Mouse (Mus musculus) MEL (cell line): ENCODE measurements around the gene Ddx41. TPM values are rescaled to one million over a fixed set of nuclear protein-coding genes. Genes with fewer than 3 reads are reported as not detected.

Source experiments
- DNase-seq: peaks from one replicate; pipeline ENCODE4 v3.0.0; 2011; ENCODE audit warnings: low read depth, low spot score
- H3K27ac ChIP-seq: 2 replicates; pipeline ENCODE4 v1.5.1; 2012; ENCODE audit warnings: low read depth, mild to moderate bottlenecking, control low read depth, low read length, moderate library complexity; ENCODE audit not compliant: control insufficient read depth
- H3K27me3 ChIP-seq, 2 experiments: fragments of 150-350 bp in 1 of 2; sonication (generic) in 1 of 2; 2 replicates each; pipeline ENCODE4 v1.6.1; 2012; ENCODE audit warnings: low read length in 2 of 2, mild to moderate bottlenecking in 2 of 2, improper control_type of control experiment in 1 of 2, moderate library complexity in 1 of 2; ENCODE audit not compliant: insufficient read depth in 2 of 2, control insufficient read depth in 1 of 2
- H3K36me3 ChIP-seq, 2 experiments: 2 replicates each; pipeline ENCODE4 v1.6.1; 2012 to 2014; ENCODE audit warnings: low read length in 2 of 2, improper control_type of control experiment in 1 of 2, inconsistent platforms in 1 of 2, mild to moderate bottlenecking in 1 of 2; ENCODE audit not compliant: insufficient read depth in 2 of 2, control insufficient read depth in 1 of 2
- H3K4me1 ChIP-seq, 2 experiments: fragments of 150-350 bp in 1 of 2; sonication (generic) in 1 of 2; 2 replicates each; pipeline ENCODE4 v1.6.1; 2012; ENCODE audit warnings: low read length in 2 of 2, improper control_type of control experiment in 1 of 2, mild to moderate bottlenecking in 1 of 2; ENCODE audit not compliant: insufficient read depth in 2 of 2, control insufficient read depth in 1 of 2
- H3K4me3 ChIP-seq, 2 experiments: fragments of 150-350 bp in 1 of 2; sonication (generic) in 1 of 2; 2 replicates each; pipeline ENCODE4 v1.5.1; 2012; ENCODE audit warnings: low read depth in 2 of 2, low read length in 2 of 2, mild to moderate bottlenecking in 2 of 2, moderate library complexity in 2 of 2, control low read depth in 1 of 2, improper control_type of control experiment in 1 of 2; ENCODE audit not compliant: control insufficient read depth in 1 of 2, insufficient read depth in 1 of 2
- H3K79me2 ChIP-seq: 2 replicates; pipeline ENCODE4 v1.6.1; 2012; ENCODE audit warnings: mild to moderate bottlenecking, low read length, moderate library complexity; ENCODE audit not compliant: control insufficient read depth, poor library complexity, insufficient read depth
- H3K9ac ChIP-seq: 2 replicates; pipeline ENCODE4 v1.6.1; 2012; ENCODE audit warnings: low read depth, mild to moderate bottlenecking, control low read depth, low read length, moderate library complexity; ENCODE audit not compliant: control insufficient read depth, poor library complexity, severe bottlenecking
- H3K9me3 ChIP-seq: fragments of 150-350 bp; sonication (generic); replicated peaks from 2 replicates; pipeline ENCODE4 v1.6.1; 2012; ENCODE audit warnings: mild to moderate bottlenecking, low read length, improper control_type of control experiment, moderate library complexity; ENCODE audit not compliant: insufficient read depth
- BHLHE40 ChIP-seq: IDR thresholded peaks from 2 replicates; pipeline ENCODE4 v1.6.1; 2012; ENCODE audit warnings: low read depth, mild to moderate bottlenecking, inconsistent platforms, low read length, improper control_type of control experiment, borderline replicate concordance
- CHD1 ChIP-seq: IDR thresholded peaks from 2 replicates; pipeline ENCODE4 v1.6.1; 2012; ENCODE audit warnings: low read depth, mild to moderate bottlenecking, inconsistent platforms, low read length, improper control_type of control experiment
- CHD2 ChIP-seq: IDR thresholded peaks from 2 replicates; pipeline ENCODE4 v1.6.1; 2011; ENCODE audit warnings: low read length, improper control_type of control experiment
- CTCF ChIP-seq, 3 experiments: IDR thresholded peaks in 2 of 3; conservative IDR thresholded peaks in 1 of 3; 2 replicates each; pipeline ENCODE4 v1.5.1; 2011 to 2012; ENCODE audit warnings: low read length in 3 of 3, low read depth in 2 of 3, mild to moderate bottlenecking in 2 of 3, improper control_type of control experiment in 1 of 3, inconsistent platforms in 1 of 3, mixed read lengths in 1 of 3, moderate library complexity in 1 of 3; ENCODE audit not compliant: control insufficient read depth in 1 of 3, insufficient read depth in 1 of 3, poor library complexity in 1 of 3, severe bottlenecking in 1 of 3
- ELF1 ChIP-seq: IDR thresholded peaks from 2 replicates; pipeline ENCODE4 v1.6.1; 2014; ENCODE audit warnings: low read depth, mild to moderate bottlenecking, inconsistent platforms, low read length, improper control_type of control experiment, moderate library complexity
- EP300 ChIP-seq, 2 experiments: IDR thresholded peaks; 2 replicates each; pipeline ENCODE4 v1.6.1; 2011; ENCODE audit warnings: improper control_type of control experiment in 2 of 2, low read length in 2 of 2, low read depth in 1 of 2, mild to moderate bottlenecking in 1 of 2
- ETS1 ChIP-seq: IDR thresholded peaks from 2 replicates; pipeline ENCODE4 v1.6.1; 2012; ENCODE audit warnings: low read depth, mild to moderate bottlenecking, inconsistent platforms, low read length, improper control_type of control experiment, moderate library complexity
- GABPA ChIP-seq: IDR thresholded peaks from 2 replicates; pipeline ENCODE4 v1.6.1; 2012; ENCODE audit warnings: low read depth, mild to moderate bottlenecking, inconsistent platforms, low read length, improper control_type of control experiment, moderate library complexity
- GATA1 ChIP-seq: IDR thresholded peaks from 2 replicates; pipeline ENCODE4 v1.6.1; 2011; ENCODE audit warnings: low read depth, low read length, improper control_type of control experiment
- HCFC1 ChIP-seq: IDR thresholded peaks from 2 replicates; pipeline ENCODE4 v1.6.1; 2012; ENCODE audit warnings: low read depth, mild to moderate bottlenecking, inconsistent platforms, low read length, improper control_type of control experiment, moderate library complexity
- JUND ChIP-seq: IDR thresholded peaks from 2 replicates; pipeline ENCODE4 v1.6.1; 2011; ENCODE audit warnings: low read depth, mild to moderate bottlenecking, improper control_type of control experiment, low read length
- KAT2A ChIP-seq: conservative IDR thresholded peaks from 2 replicates; pipeline ENCODE4 v1.6.1; 2012; ENCODE audit warnings: low read depth, low read length, improper control_type of control experiment, inconsistent platforms
- MAFK ChIP-seq: IDR thresholded peaks from 2 replicates; pipeline ENCODE4 v1.6.1; 2011; ENCODE audit warnings: low read depth, mild to moderate bottlenecking, low read length, improper control_type of control experiment, borderline replicate concordance
- MAX ChIP-seq: IDR thresholded peaks from 2 replicates; pipeline ENCODE4 v1.6.1; 2011; ENCODE audit warnings: low read length, improper control_type of control experiment
- MAZ ChIP-seq: IDR thresholded peaks from 2 replicates; pipeline ENCODE4 v1.6.1; 2012; ENCODE audit warnings: low read depth, mild to moderate bottlenecking, inconsistent platforms, low read length, improper control_type of control experiment
- MEF2A ChIP-seq: IDR thresholded peaks from 2 replicates; pipeline ENCODE4 v1.6.1; 2014; ENCODE audit warnings: low read depth, mild to moderate bottlenecking, inconsistent platforms, low read length, improper control_type of control experiment; ENCODE audit not compliant: poor library complexity, insufficient replicate concordance, severe bottlenecking; ENCODE audit errors: extremely low read depth
- MXI1 ChIP-seq: IDR thresholded peaks from 2 replicates; pipeline ENCODE4 v1.6.1; 2011; ENCODE audit warnings: mild to moderate bottlenecking, low read depth, low read length, improper control_type of control experiment
- MYB ChIP-seq: IDR thresholded peaks from 2 replicates; pipeline ENCODE4 v1.6.1; 2011; ENCODE audit warnings: mild to moderate bottlenecking, low read depth, low read length, improper control_type of control experiment
- MYC ChIP-seq: IDR thresholded peaks from 2 replicates; pipeline ENCODE4 v1.6.1; 2011; ENCODE audit warnings: low read depth, mild to moderate bottlenecking, low read length, improper control_type of control experiment, moderate library complexity
- NELFE ChIP-seq: IDR thresholded peaks from 2 replicates; pipeline ENCODE4 v1.6.1; 2011; ENCODE audit warnings: low read depth, low read length, improper control_type of control experiment
- NRF1 ChIP-seq: IDR thresholded peaks from 2 replicates; pipeline ENCODE4 v1.6.1; 2014; ENCODE audit warnings: low read depth, mild to moderate bottlenecking, inconsistent platforms, low read length, improper control_type of control experiment, moderate library complexity; ENCODE audit not compliant: poor library complexity, insufficient read depth, severe bottlenecking
- POLR2A ChIP-seq, 2 experiments: IDR thresholded peaks; 2 replicates each; pipeline ENCODE4 v1.6.1; 2011 to 2012; ENCODE audit warnings: low read length in 2 of 2, mild to moderate bottlenecking in 2 of 2, control low read depth in 1 of 2, improper control_type of control experiment in 1 of 2, low read depth in 1 of 2, moderate library complexity in 1 of 2; ENCODE audit not compliant: control insufficient read depth in 1 of 2, insufficient read depth in 1 of 2, poor library complexity in 1 of 2
- POLR2AphosphoS5 ChIP-seq: IDR thresholded peaks from 2 replicates; pipeline ENCODE4 v1.6.1; 2012; ENCODE audit warnings: low read depth, borderline replicate concordance, mild to moderate bottlenecking, inconsistent platforms, low read length, moderate library complexity, mixed read lengths
- RAD21 ChIP-seq: IDR thresholded peaks from 2 replicates; pipeline ENCODE4 v1.6.1; 2011; ENCODE audit warnings: mild to moderate bottlenecking, low read depth, low read length, improper control_type of control experiment
- RCOR1 ChIP-seq: IDR thresholded peaks from 2 replicates; pipeline ENCODE4 v1.6.1; 2012; ENCODE audit warnings: low read depth, mild to moderate bottlenecking, inconsistent platforms, low read length, improper control_type of control experiment
- SMC3 ChIP-seq: IDR thresholded peaks from 2 replicates; pipeline ENCODE4 v1.6.1; 2011; ENCODE audit warnings: low read depth, low read length, improper control_type of control experiment
- TAL1 ChIP-seq: IDR thresholded peaks from 2 replicates; pipeline ENCODE4 v1.6.1; 2012; ENCODE audit warnings: mild to moderate bottlenecking, inconsistent platforms, low read length, moderate library complexity, mixed read lengths
- TBP ChIP-seq: IDR thresholded peaks from 2 replicates; pipeline ENCODE4 v1.8.0; 2011; ENCODE audit warnings: low read depth, low read length, improper control_type of control experiment
- TCF12 ChIP-seq: IDR thresholded peaks from 2 replicates; pipeline ENCODE4 v1.6.1; 2014; ENCODE audit warnings: low read depth, mild to moderate bottlenecking, inconsistent platforms, low read length, improper control_type of control experiment, moderate library complexity
- UBTF ChIP-seq: IDR thresholded peaks from 2 replicates; pipeline ENCODE4 v1.6.1; 2012; ENCODE audit warnings: low read depth, mild to moderate bottlenecking, inconsistent platforms, low read length, improper control_type of control experiment, moderate library complexity, borderline replicate concordance; ENCODE audit not compliant: insufficient read depth
- USF2 ChIP-seq, 2 experiments: IDR thresholded peaks; 2 replicates each; pipeline ENCODE4 v1.6.1; 2011 to 2012; ENCODE audit warnings: improper control_type of control experiment in 2 of 2, low read length in 2 of 2, borderline replicate concordance in 1 of 2, inconsistent platforms in 1 of 2, low read depth in 1 of 2, mild to moderate bottlenecking in 1 of 2; ENCODE audit not compliant: insufficient read depth in 1 of 2
- ZC3H11A ChIP-seq: IDR thresholded peaks from 2 replicates; pipeline ENCODE4 v1.6.1; 2012; ENCODE audit warnings: low read depth, mild to moderate bottlenecking, inconsistent platforms, low read length, improper control_type of control experiment
- ZKSCAN1 ChIP-seq: IDR thresholded peaks from 2 replicates; pipeline ENCODE4 v1.6.1; 2012; ENCODE audit warnings: low read depth, mild to moderate bottlenecking, inconsistent platforms, low read length, improper control_type of control experiment, moderate library complexity
- ZMIZ1 ChIP-seq: IDR thresholded peaks from 2 replicates; pipeline ENCODE4 v1.6.1; 2012; ENCODE audit warnings: low read depth, mild to moderate bottlenecking, inconsistent platforms, low read length, improper control_type of control experiment, moderate library complexity
- ZNF384 ChIP-seq: IDR thresholded peaks from 2 replicates; pipeline ENCODE4 v1.6.1; 2012; ENCODE audit warnings: low read depth, mild to moderate bottlenecking, inconsistent platforms, low read length, improper control_type of control experiment
- polyA plus RNA-seq, 2 experiments: library from polyadenylated mRNA; stranded (reverse) in 1 of 2; unstranded in 1 of 2; fragments of >175 nt in 1 of 2; fragments of >200 nt in 1 of 2; gene quantifications; 2 replicates each; pipeline versions ENCODE4 v1.2.1 to v1.2.4; 2012; ENCODE audit warnings: low replicate concordance in 2 of 2, low read depth in 1 of 2; ENCODE audit not compliant: insufficient read length in 2 of 2, insufficient read depth in 1 of 2, missing spikeins in 1 of 2
- total RNA-seq: library from RNA; depleted of rRNA; stranded (reverse); fragments of 300-350 nt; gene quantifications from 2 replicates; pipeline ENCODE4 v1.2.3, GENCODE M21; 2012

Gene Ddx41
- total and polyA plus RNA-seq, 3 experiments, result 58.5 to 88.8 TPM; not detected in 1

DNA sequence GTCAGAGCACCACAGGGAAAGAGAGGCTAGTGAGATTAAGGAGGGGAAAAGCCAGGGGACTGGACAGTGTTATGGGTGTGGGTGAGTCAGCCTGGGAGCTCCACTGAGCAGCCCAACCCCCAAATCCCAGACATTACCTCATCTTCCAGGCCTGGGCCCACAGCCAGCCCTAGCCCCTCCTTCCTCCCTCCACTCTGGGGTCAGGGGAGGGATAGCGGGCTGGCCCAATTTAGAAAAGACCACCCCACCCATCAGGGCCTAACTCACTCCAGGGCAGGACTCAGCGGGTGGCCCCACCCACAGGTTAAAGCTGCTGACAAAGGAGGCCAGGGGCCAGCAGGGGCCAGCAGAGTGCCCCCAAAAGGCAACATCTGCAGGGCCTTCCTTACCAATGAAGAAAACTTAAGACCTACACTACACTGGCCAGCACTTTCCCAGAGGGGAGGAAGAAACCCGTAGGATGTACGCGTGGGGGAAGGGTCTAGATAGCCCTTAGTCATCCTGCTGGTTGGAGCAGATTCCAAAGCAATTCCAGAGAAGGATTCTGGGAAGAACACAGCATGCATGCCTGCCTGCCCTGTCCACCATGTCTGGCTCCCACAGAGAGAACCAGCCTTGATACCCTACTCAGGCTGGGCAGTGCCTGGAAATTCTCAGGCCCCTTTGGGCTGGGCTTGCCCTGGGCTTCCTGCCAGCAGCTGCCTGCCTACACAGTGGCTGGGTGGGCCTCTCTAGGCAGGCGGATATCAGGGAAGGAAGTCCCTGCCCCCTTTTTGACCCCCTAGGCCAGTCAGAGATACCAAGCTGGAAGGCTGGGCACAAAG lies 25.6 kb downstream of the Ddx41 start:
- H3K4me3 ChIP-seq, result peak overlapping the region; percentile 22 to 63; a peak in 3 of 4 replicates
- peaks cover 27 to 32% of the 10 kb centered on the region in 2 experiments for H3K4me1 ChIP-seq
- peak; percentile 73 for DNase-seq
- peak overlapping the region; percentile 78 for H3K27ac ChIP-seq
- peaks cover 6% of the 10 kb centered on the region for H3K79me2 ChIP-seq
- H3K27me3 ChIP-seq, result no peaks in the 10 kb centered on the region
- H3K9me3 ChIP-seq, result no peaks in the 10 kb centered on the region
- peaks cover 0 to 27% of the 10 kb centered on the region in 2 experiments; a peak in 2 of 4 replicates for H3K36me3 ChIP-seq
- H3K9ac ChIP-seq, result peak overlapping the region; percentile 77
- TF ChIP-seq ETS1 (peak; percentile 29; the same call in 1 of the 2 replicates), ELF1 (no peak), MYC (no peak), MAZ (0 out of 2 replicates have a peak, but pooled peaks have one; percentile 24), USF2 (IDR thresholded peaks at IDR 0.05; ENCODE audit: borderline replicate concordance in 1 of 2, insufficient read depth in 1 of 2, low read depth in 1 of 2, low read length in 2 of 2) (no peak), CHD1 (no peak), MAX (no peak), POLR2A (IDR thresholded peaks at IDR 0.05; ENCODE audit: control insufficient read depth in 1 of 2, insufficient read depth in 1 of 2, low read depth in 1 of 2, low read length in 2 of 2, poor library complexity in 1 of 2) (no peak), MEF2A (no peak), BHLHE40 (no peak), ZMIZ1 (no peak), GATA1 (0 out of 2 replicates have a peak, but pooled peaks have one; percentile 3), JUND (no peak), ZNF384 (no peak), MXI1 (0 out of 2 replicates have a peak, but pooled peaks have one; percentile 10), CTCF (IDR thresholded peaks at IDR 0.05 in 2 of 3, conservative IDR thresholded peaks at IDR 0.05 in 1 of 3; ENCODE audit: control insufficient read depth in 1 of 3, insufficient read depth in 1 of 3, low read depth in 2 of 3, low read length in 3 of 3, poor library complexity in 1 of 3, severe bottlenecking in 1 of 3) (peak in 2 of 3 experiments; percentile 20 to 33; a peak in 3 of 6 replicates), NRF1 (no peak), TAL1 (no peak), EP300 (IDR thresholded peaks at IDR 0.05; ENCODE audit: low read depth in 1 of 2, low read length in 2 of 2) (peak in 1 of 2 experiments; percentile 51; a peak in 2 of 4 replicates), HCFC1 (no peak), TCF12 (no peak), UBTF (no peak), MAFK (no peak), RAD21 (no peak), POLR2AphosphoS5 (no peak), SMC3 (no peak), ZC3H11A (no peak), NELFE (peak; percentile 37), GABPA (no peak), RCOR1 (0 out of 2 replicates have a peak, but pooled peaks have one; percentile 6), TBP (no peak), ZKSCAN1 (no peak), MYB (no peak), CHD2 (no peak), KAT2A (no peak)
